In genomic region chr4:43257040-43257439, GRCm38 (mm10) we compare ENCODE assay signal across 31 mouse cellular contexts. TPM values are rescaled to one million over a fixed set of nuclear protein-coding genes. Genes with fewer than 3 reads are reported as not detected.
DNase-seq lines count a peak whose midpoint lies in the region; ATAC-seq and TF ChIP-seq lines count a peak whose summit lies in the region.
"Had no signal": no experiment of that assay in that cellular context is flagged by ENCODE, and none has a peak within 500 bp of the region (broad histone marks: within the 10 kb centered on the region; RNA-seq: fewer than 3 reads in every experiment).

No protein-coding gene starts in this region.

- TF ChIP-seq POLR2A in heart, adult 2 months (IDR thresholded peaks at IDR 0.05; ENCODE audit: insufficient read depth, low read depth, low read length), result no peak
- no peak for TF ChIP-seq POLR2A in lung, adult 2 months (IDR thresholded peaks at IDR 0.05; ENCODE audit: borderline replicate concordance, extremely low read depth, low read depth, low read length)

- H3K36me3 ChIP-seq in heart, adult 2 months (ENCODE audit: control insufficient read depth, insufficient read depth, low read length), result no peaks in the 10 kb centered on the region
- H3K36me3 ChIP-seq in heart, embryonic 10.5 days, result peaks cover 3% of the 10 kb centered on the region; the same call in 1 of the 2 replicates
- no peaks in the 10 kb centered on the region for H3K36me3 ChIP-seq in G1E (replicated peaks)
- peaks cover 32% of the 10 kb centered on the region for H3K36me3 ChIP-seq in forebrain, embryonic 12.5 days (replicated peaks)
- H3K36me3 ChIP-seq: embryonic facial prominence, embryonic 10.5 days; embryonic facial prominence, embryonic 13.5 days had no signal

- no peaks in the 10 kb centered on the region for H3K9me3 ChIP-seq in heart, embryonic 10.5 days
- no peaks in the 10 kb centered on the region for H3K9me3 ChIP-seq in G1E (replicated peaks)
- H3K9me3 ChIP-seq in forebrain, embryonic 12.5 days, result no peaks in the 10 kb centered on the region
- H3K9me3 ChIP-seq: embryonic facial prominence, embryonic 10.5 days; embryonic facial prominence, embryonic 13.5 days; forebrain, embryonic 13.5 days; heart, embryonic 12.5 days; heart, embryonic 15.5 days; hindbrain, embryonic 10.5 days; hindbrain, embryonic 13.5 days had no signal

- H3K79me2 ChIP-seq in heart, adult 2 months (replicated peaks; ENCODE audit: control insufficient read depth, insufficient read depth, low read length), result no peaks in the 10 kb centered on the region

- TF ChIP-seq EP300 in heart, adult 2 months (IDR thresholded peaks at IDR 0.05; ENCODE audit: insufficient read depth, low read depth, low read length), result no peak

- DNase-seq in heart, adult 2 months, result no peak
- DNase-seq in heart, embryonic 10.5 days (ENCODE audit: low spot score), result no peak
- DNase-seq in 416B (ENCODE audit: low read depth), result peak; percentile 18
- peak; percentile 11 for DNase-seq in G1E (ENCODE audit: low spot score)
- DNase-seq in R1 (ENCODE audit: low read depth, low spot score), result peak; percentile 23
- DNase-seq in lung, adult 2 months, result no peak
- DNase-seq: adrenal gland, adult 2 months; adrenal gland, postnatal 14 days; cerebellum, adult 11 months; cerebellum, adult 2 months; cerebellum, postnatal 10 days; cerebellum, postnatal 36 days; embryo, embryonic 11 days; gastrocnemius, postnatal 10 days; gastrocnemius, postnatal 36 days; heart, postnatal 10 days; heart, postnatal 36 days had no signal

- H3K27ac ChIP-seq in heart, adult 2 months, result no peak overlapping the region
- no peak overlapping the region for H3K27ac ChIP-seq in heart, embryonic 10.5 days
- no peak overlapping the region for H3K27ac ChIP-seq in forebrain, embryonic 12.5 days
- H3K27ac ChIP-seq: embryonic facial prominence, embryonic 10.5 days; embryonic facial prominence, embryonic 13.5 days; forebrain, embryonic 13.5 days; heart, embryonic 15.5 days; hindbrain, embryonic 10.5 days; hindbrain, embryonic 13.5 days had no signal

- no peak overlapping the region for H3K9ac ChIP-seq in heart, adult 2 months (ENCODE audit: low read depth, low read length)
- no peak overlapping the region for H3K9ac ChIP-seq in forebrain, embryonic 12.5 days
- H3K9ac ChIP-seq: embryonic facial prominence, embryonic 13.5 days; forebrain, embryonic 13.5 days; heart, embryonic 12.5 days; heart, embryonic 15.5 days; hindbrain, embryonic 13.5 days had no signal

- ATAC-seq in G1E (ENCODE audit: extremely low read depth, insufficient number of reproducible peaks, low FRiP score, poor library complexity, severe bottlenecking), result no peak
- no peak for ATAC-seq in forebrain, embryonic 12.5 days (ENCODE audit: low FRiP score)
- ATAC-seq: CD4-positive, CD25-positive, alpha-beta regulatory T cell, adult 4 months; forebrain, embryonic 13.5 days; forebrain, embryonic 16.5 days; hindbrain, embryonic 16.5 days; intestine, embryonic 16.5 days had no signal

- no peaks in the 10 kb centered on the region for H3K27me3 ChIP-seq in heart, adult 2 months (ENCODE audit: control insufficient read depth, insufficient read depth, low read length)
- no peaks in the 10 kb centered on the region for H3K27me3 ChIP-seq in heart, embryonic 10.5 days (ENCODE audit: insufficient read depth, poor library complexity, severe bottlenecking)
- peaks cover 35% of the 10 kb centered on the region for H3K27me3 ChIP-seq in G1E (ENCODE audit: insufficient read depth, low read length)
- H3K27me3 ChIP-seq in forebrain, embryonic 12.5 days, result no peaks in the 10 kb centered on the region
- H3K27me3 ChIP-seq: embryonic facial prominence, embryonic 13.5 days; forebrain, embryonic 13.5 days; heart, embryonic 12.5 days; heart, embryonic 15.5 days; hindbrain, embryonic 13.5 days had no signal

- peak; percentile 15; the same call in 1 of the 2 replicates for TF ChIP-seq CTCF in heart, adult 2 months (IDR thresholded peaks at IDR 0.05)
- TF ChIP-seq CTCF in G1E (IDR thresholded peaks at IDR 0.05; ENCODE audit: low read depth, low read length), result 0 out of 2 replicates have a peak, but pooled peaks have one; percentile 4
- TF ChIP-seq CTCF in lung, adult 2 months (IDR thresholded peaks at IDR 0.05; ENCODE audit: insufficient read depth, low read length), result no peak

- H3K4me1 ChIP-seq in heart, adult 2 months (ENCODE audit: control insufficient read depth, insufficient read depth, low read length), result no peaks in the 10 kb centered on the region
- peaks cover 18% of the 10 kb centered on the region for H3K4me1 ChIP-seq in heart, embryonic 10.5 days
- no peaks in the 10 kb centered on the region for H3K4me1 ChIP-seq in G1E (ENCODE audit: insufficient read depth, low read depth, low read length)
- H3K4me1 ChIP-seq in lung, adult 2 months (ENCODE audit: control insufficient read depth, insufficient read depth, low read length), result no peaks in the 10 kb centered on the region
- H3K4me1 ChIP-seq in forebrain, embryonic 12.5 days, result no peaks in the 10 kb centered on the region
- H3K4me1 ChIP-seq: forebrain, embryonic 13.5 days; hindbrain, embryonic 13.5 days had no signal

- no peak overlapping the region for H3K4me2 ChIP-seq in forebrain, embryonic 12.5 days
- H3K4me2 ChIP-seq: embryonic facial prominence, embryonic 13.5 days; forebrain, embryonic 13.5 days; heart, embryonic 12.5 days; heart, embryonic 15.5 days; hindbrain, embryonic 13.5 days had no signal

- intact Hi-C loops in heart, adult 2 months (cut with DNase I), result no loop called here

- H3K4me3 ChIP-seq in heart, adult 2 months, result no peak overlapping the region
- H3K4me3 ChIP-seq in heart, embryonic 10.5 days, result no peak overlapping the region
- H3K4me3 ChIP-seq in G1E (ENCODE audit: low read depth, low read length), result no peak overlapping the region
- H3K4me3 ChIP-seq in lung, adult 2 months (replicated peaks; ENCODE audit: extremely low read depth, low read depth, low read length), result no peak overlapping the region
- H3K4me3 ChIP-seq in forebrain, embryonic 12.5 days (replicated peaks), result no peak overlapping the region
- H3K4me3 ChIP-seq: embryonic facial prominence, embryonic 10.5 days; embryonic facial prominence, embryonic 13.5 days; erythroblast, embryonic 14.5 days; forebrain, embryonic 13.5 days; heart, embryonic 12.5 days; heart, embryonic 15.5 days; hindbrain, embryonic 10.5 days; hindbrain, embryonic 13.5 days had no signal

- 100% methylated on average over 2 of the region's 2 CpGs for WGBS in heart, adult 2 months
- WGBS in heart, embryonic 10.5 days, result 93% methylated on average over 2 of the region's 2 CpGs
- WGBS in lung, adult 2 months, result 97% methylated on average over 2 of the region's 2 CpGs
- WGBS in forebrain, embryonic 12.5 days, result 98% methylated on average over 2 of the region's 2 CpGs

RNA-seq across cellular contexts. Expression of gene Atp8b5, which starts 9.9 kb away (rescaled TPM):
- under 1 TPM in 1 of 2 experiments, not detected in 1; 0.08 TPM for total RNA-seq in heart, adult 2 months (2021)
- 0.14 and 0.15 TPM in 2 replicates for polyA plus RNA-seq in heart, adult 2 months (2012; rRNA removed)
- polyA plus RNA-seq in heart, embryonic 10.5 days (2016; fragmentation: Nextera tagmentation; extraction: Ambion mirVana), result 0.10 and 0.46 TPM in 2 replicates
- total RNA-seq in G1E (2014; fragmentation: Nextera tagmentation) (5.3 and 9.4 TPM in 2 replicates), G1E (2017) (2.6 and 3.5 TPM in 2 replicates)
- 0.23 and 0.24 TPM in 2 replicates for polyA plus RNA-seq in G1E (2012)
- polyA plus RNA-seq in lung, adult 2 months (2012; rRNA removed), result 0.08 and 0.25 TPM in 2 replicates
- 0.40 and 0.42 TPM in 2 replicates for polyA plus RNA-seq in forebrain, embryonic 12.5 days (2016; fragmentation: Nextera tagmentation; extraction: Ambion mirVana)
- total RNA-seq: gastrocnemius, adult 18-20 months; gastrocnemius, postnatal 36 days had no signal
- polyA plus RNA-seq: CD4-positive, CD25-positive, alpha-beta regulatory T cell, adult 4 months; erythroblast, embryonic 14.5 days; heart, embryonic 12.5 days had no signal

Comparison
In these comparisons a context has a peak if more than half of its experiments do, and no peak if none do; other contexts are left out.
1. DNase-seq: peak in 416B (single experiment), G1E (single experiment) and R1 (single experiment); none in heart, adult 2 months (0 of 2), heart, embryonic 10.5 days (single experiment) and lung, adult 2 months (single experiment).